Mouse (Mus musculus): ENCODE measurements around the gene Col11a2. TPM values are rescaled to one million over a fixed set of nuclear protein-coding genes. Genes with fewer than 3 reads are reported as not detected.

The Col11a2 gene
- polyA plus RNA-seq, 1 experiment from 2014 or later: 1.3 TPM

GRCm38 (mm10) chr17:34029150-34029889 lies 9.9 kb upstream of the Col11a2 start:
- Histone ChIP-seq H3K27ac (ENCODE audit: low read depth, low read length) (no peak overlapping the region), H3K4me2 (ENCODE audit: low read depth, low read length, severe bottlenecking) (peak overlapping the region; percentile 100), H3K9me3 (ENCODE audit: control insufficient read depth, low read length) (no peaks in the 10 kb centered on the region), H3K4me3 (ENCODE audit: low read depth, low read length) (peak overlapping the region; percentile 72), H3K9ac (ENCODE audit: low read length) (peak overlapping the region; percentile 94; the same call in 1 of the 2 replicates), H3K36me3 (ENCODE audit: control insufficient read depth, insufficient read depth, low read length) (peaks cover 10% of the 10 kb centered on the region), H3K27me3 (ENCODE audit: control insufficient read depth, insufficient read depth, low read length) (no peaks in the 10 kb centered on the region), H3K4me1 (replicated peaks; ENCODE audit: control insufficient read depth, insufficient read depth, low read length) (peaks cover 38% of the 10 kb centered on the region)
- 88% methylated on average over 18 of the region's 18 CpGs for WGBS
- ATAC-seq (replicated peaks; ENCODE audit: low FRiP score) (no peak), DNase-seq (ENCODE audit: low spot score) (peak; percentile 54)

- peak overlapping the region; percentile 72 for H3K4me3 ChIP-seq (ENCODE audit: low read depth, low read length)
- peak overlapping the region; percentile 94 for H3K9ac ChIP-seq (ENCODE audit: low read length)
- 80% methylated on average over 21 of the region's 21 CpGs for WGBS
- H3K36me3 ChIP-seq (ENCODE audit: control insufficient read depth, insufficient read depth, low read length): peaks cover 10% of the 10 kb centered on the region
- no peaks in the 10 kb centered on the region for H3K27me3 ChIP-seq (ENCODE audit: control insufficient read depth, insufficient read depth, low read length)
- peaks cover 38% of the 10 kb centered on the region for H3K4me1 ChIP-seq (replicated peaks; ENCODE audit: control insufficient read depth, insufficient read depth, low read length)
- H3K9me3 ChIP-seq (ENCODE audit: control insufficient read depth, low read length): no peaks in the 10 kb centered on the region
- peak overlapping the region; percentile 100 for H3K4me2 ChIP-seq (ENCODE audit: low read depth, low read length, severe bottlenecking)
- DNase-seq (ENCODE audit: low spot score) (peak; percentile 47), ATAC-seq (replicated peaks; ENCODE audit: low FRiP score) (no peak)
- no peak overlapping the region for H3K27ac ChIP-seq (ENCODE audit: low read depth, low read length)
Observed at GRCm38 (mm10) chr17:34029890-34030595, 9.2 kb upstream of the Col11a2 start.

- Histone ChIP-seq H3K27me3 (ENCODE audit: control insufficient read depth, insufficient read depth, low read length) (no peaks in the 10 kb centered on the region), H3K9ac (ENCODE audit: low read length) (peak overlapping the region; percentile 94), H3K36me3 (ENCODE audit: control insufficient read depth, insufficient read depth, low read length) (peaks cover 14% of the 10 kb centered on the region), H3K4me2 (ENCODE audit: low read depth, low read length, severe bottlenecking) (peak overlapping the region; percentile 100), H3K27ac (ENCODE audit: low read depth, low read length) (peak overlapping the region; percentile 85; the same call in 1 of the 2 replicates), H3K4me3 (ENCODE audit: low read depth, low read length) (peak overlapping the region; percentile 72), H3K4me1 (replicated peaks; ENCODE audit: control insufficient read depth, insufficient read depth, low read length) (peaks cover 38% of the 10 kb centered on the region), H3K9me3 (ENCODE audit: control insufficient read depth, low read length) (no peaks in the 10 kb centered on the region)
- DNase-seq (ENCODE audit: low spot score) (peak; percentile 57), ATAC-seq (replicated peaks; ENCODE audit: low FRiP score) (no peak)
- 7% methylated on average over 20 of the region's 20 CpGs for WGBS
Observed at GRCm38 (mm10) chr17:34030861-34031326, 8.3 kb upstream of the Col11a2 start.

GRCm38 (mm10) chr17:34031465-34032173 lies 7.6 kb upstream of the Col11a2 start, which contains the start of the genes Slc39a7 and Rxrb:
Gene Slc39a7 (minus strand): TSS chr17:34031682.
Gene Rxrb (plus strand): TSS chr17:34031812.
- Histone ChIP-seq H3K4me3 (ENCODE audit: low read depth, low read length) (peak within 1 kb of the TSS; percentile 72), H3K9ac (ENCODE audit: low read length) (peak within 1 kb of the TSS; percentile 94), H3K4me2 (ENCODE audit: low read depth, low read length, severe bottlenecking) (peak within 1 kb of the TSS; percentile 100), H3K36me3 (ENCODE audit: control insufficient read depth, insufficient read depth, low read length) (peaks cover 20% of the 10 kb centered on the region), H3K27ac (ENCODE audit: low read depth, low read length) (peak within 1 kb of the TSS; percentile 85), H3K9me3 (ENCODE audit: control insufficient read depth, low read length) (no peaks in the 10 kb centered on the region), H3K4me1 (replicated peaks; ENCODE audit: control insufficient read depth, insufficient read depth, low read length) (peaks cover 32% of the 10 kb centered on the region), H3K27me3 (ENCODE audit: control insufficient read depth, insufficient read depth, low read length) (no peaks in the 10 kb centered on the region)
- DNase-seq (ENCODE audit: low spot score) (peak; percentile 100), ATAC-seq (replicated peaks; ENCODE audit: low FRiP score) (peak; percentile 76)
- under 1% methylated on average over 73 of the region's 88 CpGs for WGBS

- H3K27ac ChIP-seq (ENCODE audit: low read depth, low read length): peak overlapping the region; percentile 85
- peaks cover 28% of the 10 kb centered on the region for H3K4me1 ChIP-seq (replicated peaks; ENCODE audit: control insufficient read depth, insufficient read depth, low read length)
- no peaks in the 10 kb centered on the region for H3K9me3 ChIP-seq (ENCODE audit: control insufficient read depth, low read length)
- peak overlapping the region; percentile 100 for H3K4me2 ChIP-seq (ENCODE audit: low read depth, low read length, severe bottlenecking)
- no peaks in the 10 kb centered on the region for H3K27me3 ChIP-seq (ENCODE audit: control insufficient read depth, insufficient read depth, low read length)
- H3K36me3 ChIP-seq (ENCODE audit: control insufficient read depth, insufficient read depth, low read length): peaks cover 20% of the 10 kb centered on the region
- peak overlapping the region; percentile 94 for H3K9ac ChIP-seq (ENCODE audit: low read length)
- DNase-seq (ENCODE audit: low spot score): no peak
- 0% methylated on average over 43 of the region's 48 CpGs for WGBS
- peak overlapping the region; percentile 72 for H3K4me3 ChIP-seq (ENCODE audit: low read depth, low read length)
- ATAC-seq (replicated peaks; ENCODE audit: low FRiP score): no peak
Observed at GRCm38 (mm10) chr17:34032174-34032632, 7.0 kb upstream of the Col11a2 start.

GRCm38 (mm10) chr17:34032806-34033205 lies 6.4 kb upstream of the Col11a2 start:
- Histone ChIP-seq H3K36me3 (ENCODE audit: control insufficient read depth, insufficient read depth, low read length) (peaks cover 23% of the 10 kb centered on the region), H3K9ac (ENCODE audit: low read length) (peak overlapping the region; percentile 94; the same call in 1 of the 2 replicates), H3K4me2 (ENCODE audit: low read depth, low read length, severe bottlenecking) (peak overlapping the region; percentile 100), H3K4me3 (ENCODE audit: low read depth, low read length) (peak overlapping the region; percentile 72), H3K4me1 (replicated peaks; ENCODE audit: control insufficient read depth, insufficient read depth, low read length) (peaks cover 28% of the 10 kb centered on the region), H3K9me3 (ENCODE audit: control insufficient read depth, low read length) (no peaks in the 10 kb centered on the region), H3K27me3 (ENCODE audit: control insufficient read depth, insufficient read depth, low read length) (no peaks in the 10 kb centered on the region), H3K27ac (ENCODE audit: low read depth, low read length) (no peak overlapping the region)
- no peak for DNase-seq (ENCODE audit: low spot score)
- 65% methylated on average over 9 of the region's 9 CpGs for WGBS
- no peak for ATAC-seq (replicated peaks; ENCODE audit: low FRiP score)

- no peak overlapping the region for H3K4me3 ChIP-seq (ENCODE audit: low read depth, low read length)
- 85% methylated on average over 9 of the region's 9 CpGs for WGBS
- H3K4me1 ChIP-seq (replicated peaks; ENCODE audit: control insufficient read depth, insufficient read depth, low read length): peaks cover 28% of the 10 kb centered on the region
- no peaks in the 10 kb centered on the region for H3K9me3 ChIP-seq (ENCODE audit: control insufficient read depth, low read length)
- H3K27me3 ChIP-seq (ENCODE audit: control insufficient read depth, insufficient read depth, low read length): no peaks in the 10 kb centered on the region
- no peak overlapping the region for H3K27ac ChIP-seq (ENCODE audit: low read depth, low read length)
- DNase-seq (ENCODE audit: low spot score) (peak; percentile 52), ATAC-seq (replicated peaks; ENCODE audit: low FRiP score) (no peak)
- peaks cover 23% of the 10 kb centered on the region for H3K36me3 ChIP-seq (ENCODE audit: control insufficient read depth, insufficient read depth, low read length)
- H3K9ac ChIP-seq (ENCODE audit: low read length): no peak overlapping the region; the same call in none of the 2 replicates
- H3K4me2 ChIP-seq (ENCODE audit: low read depth, low read length, severe bottlenecking): 0 out of 2 replicates have a peak overlapping the region, but pooled peaks have one; percentile 100
Observed at GRCm38 (mm10) chr17:34033441-34033840, 5.8 kb upstream of the Col11a2 start.

GRCm38 (mm10) chr17:34034064-34034463 lies 5.2 kb upstream of the Col11a2 start:
- no peak overlapping the region for H3K27ac ChIP-seq (ENCODE audit: low read depth, low read length)
- DNase-seq (ENCODE audit: low spot score) (peak; percentile 83), ATAC-seq (replicated peaks; ENCODE audit: low FRiP score) (no peak)
- no peak overlapping the region for H3K4me2 ChIP-seq (ENCODE audit: low read depth, low read length, severe bottlenecking)
- no peaks in the 10 kb centered on the region for H3K27me3 ChIP-seq (ENCODE audit: control insufficient read depth, insufficient read depth, low read length)
- H3K4me1 ChIP-seq (replicated peaks; ENCODE audit: control insufficient read depth, insufficient read depth, low read length): peaks cover 27% of the 10 kb centered on the region
- no peak overlapping the region for H3K4me3 ChIP-seq (ENCODE audit: low read depth, low read length)
- no peak overlapping the region; the same call in 1 of the 2 replicates for H3K9ac ChIP-seq (ENCODE audit: low read length)
- H3K36me3 ChIP-seq (ENCODE audit: control insufficient read depth, insufficient read depth, low read length): peaks cover 18% of the 10 kb centered on the region
- H3K9me3 ChIP-seq (ENCODE audit: control insufficient read depth, low read length): no peaks in the 10 kb centered on the region
- WGBS: 78% methylated on average over 10 of the region's 10 CpGs
